In the genomic region with DNA sequence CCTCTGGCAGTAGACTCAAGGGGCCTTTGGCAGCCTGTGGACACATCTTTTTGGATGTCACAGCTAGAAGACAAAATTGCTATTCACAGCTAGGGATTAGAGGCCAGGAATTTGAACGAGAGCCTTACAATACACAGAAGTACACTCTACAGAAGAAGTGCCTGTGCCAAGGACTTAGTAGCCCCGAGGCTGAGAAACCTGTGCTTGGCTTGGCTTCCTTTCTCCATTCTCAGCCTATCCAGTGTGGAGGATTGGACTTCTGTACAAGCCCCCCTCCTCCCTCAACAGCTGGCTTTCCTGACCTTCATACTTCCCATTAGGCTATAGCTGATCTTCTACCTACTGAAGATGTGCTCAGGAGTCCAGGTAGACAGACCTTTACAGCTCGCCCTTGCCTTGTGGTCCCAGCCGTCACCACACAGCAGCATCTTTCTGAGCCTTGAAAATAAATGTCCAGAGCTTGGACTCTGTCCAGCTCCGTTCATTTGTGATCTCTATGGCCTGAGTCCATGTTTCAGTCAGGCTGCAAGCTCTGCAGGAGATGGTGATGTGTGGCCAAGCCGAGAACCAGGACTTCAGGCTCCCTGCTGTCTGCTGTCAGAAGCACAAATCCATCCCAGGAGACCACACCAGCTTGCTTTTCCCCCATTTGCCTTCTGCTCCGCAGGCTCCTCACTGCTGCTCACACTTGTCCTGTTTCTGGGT, we compare ENCODE assay signal across 25 mouse cellular contexts. TPM values are rescaled to one million over a fixed set of nuclear protein-coding genes. Genes with fewer than 3 reads are reported as not detected.
DNase-seq lines count a peak whose midpoint lies in the region; ATAC-seq and TF ChIP-seq lines count a peak whose summit lies in the region.
"Had no signal": no experiment of that assay in that cellular context is flagged by ENCODE, and none has a peak within 500 bp of the region (broad histone marks: within the 10 kb centered on the region; RNA-seq: fewer than 3 reads in every experiment).

No protein-coding gene starts in this region.

- peak; percentile 79 for ATAC-seq in hindbrain, embryonic 16.5 days
- ATAC-seq in hindbrain, embryonic 12.5 days (ENCODE audit: low FRiP score) = no peak
- ATAC-seq in midbrain, postnatal 0 days (ENCODE audit: low FRiP score) = peak; percentile 44; the same call in 1 of the 2 replicates
- ATAC-seq in midbrain, embryonic 13.5 days = no peak
- ATAC-seq: intestine, embryonic 15.5 days; lung, postnatal 0 days; midbrain, embryonic 15.5 days; Patski had no signal

- no peak overlapping the region for H3K4me2 ChIP-seq in hindbrain, embryonic 16.5 days (ENCODE audit: low read length)
- H3K4me2 ChIP-seq in hindbrain, embryonic 12.5 days (replicated peaks) = no peak overlapping the region
- H3K4me2 ChIP-seq in midbrain, postnatal 0 days (ENCODE audit: low read depth, low read length, poor library complexity, severe bottlenecking) = no peak overlapping the region
- H3K4me2 ChIP-seq in midbrain, embryonic 13.5 days (replicated peaks) = no peak overlapping the region
- H3K4me2 ChIP-seq: heart, embryonic 13.5 days; intestine, embryonic 15.5 days; limb, embryonic 15.5 days; liver, embryonic 15.5 days; midbrain, embryonic 15.5 days; stomach, embryonic 15.5 days had no signal

- WGBS in hindbrain, embryonic 16.5 days = 49% methylated on average over 7 of the region's 7 CpGs
- 73% methylated on average over 7 of the region's 7 CpGs for WGBS in hindbrain, embryonic 12.5 days
- WGBS in midbrain, postnatal 0 days = 56% methylated on average over 7 of the region's 7 CpGs
- 69% methylated on average over 7 of the region's 7 CpGs for WGBS in midbrain, embryonic 13.5 days

- H3K27ac ChIP-seq in hindbrain, embryonic 16.5 days (ENCODE audit: low read depth, low read length) = no peak overlapping the region
- no peak overlapping the region for H3K27ac ChIP-seq in hindbrain, embryonic 12.5 days
- no peak overlapping the region for H3K27ac ChIP-seq in midbrain, postnatal 0 days (ENCODE audit: low read depth, low read length)
- H3K27ac ChIP-seq in midbrain, embryonic 13.5 days = no peak overlapping the region
- H3K27ac ChIP-seq: embryonic facial prominence, embryonic 10.5 days; heart, embryonic 13.5 days; intestine, embryonic 15.5 days; limb, embryonic 15.5 days; liver, embryonic 15.5 days; midbrain, embryonic 15.5 days; stomach, embryonic 15.5 days had no signal

- DNase-seq in midbrain, postnatal 0 days (ENCODE audit: low spot score) = peak; percentile 70
- DNase-seq in cerebellum, adult 18-20 months = peak; percentile 23 to 33
- peak; percentile 37 to 46 for DNase-seq in cerebellum, postnatal 14 days
- DNase-seq in B cell, adult 2 months = no peak
- DNase-seq in kidney, postnatal 25 days = no peak
- DNase-seq: adrenal gland, adult 8-10 months; gastrocnemius, postnatal 10 days; heart, adult 18-20 months; layer of hippocampus, postnatal 36 days; thymus, adult 18-20 months had no signal

- TF ChIP-seq CTCF in midbrain, postnatal 0 days (IDR thresholded peaks at IDR 0.05) = no peak

- no peaks in the 10 kb centered on the region for H3K9me3 ChIP-seq in hindbrain, embryonic 16.5 days (ENCODE audit: control insufficient read depth, low read length)
- H3K9me3 ChIP-seq in hindbrain, embryonic 12.5 days (replicated peaks) = no peaks in the 10 kb centered on the region
- H3K9me3 ChIP-seq in midbrain, postnatal 0 days (ENCODE audit: low read length) = no peaks in the 10 kb centered on the region
- no peaks in the 10 kb centered on the region for H3K9me3 ChIP-seq in midbrain, embryonic 13.5 days
- H3K9me3 ChIP-seq: embryonic facial prominence, embryonic 10.5 days; heart, embryonic 13.5 days; intestine, embryonic 15.5 days; limb, embryonic 15.5 days; liver, embryonic 15.5 days; midbrain, embryonic 15.5 days; stomach, embryonic 15.5 days had no signal

- H3K4me1 ChIP-seq in hindbrain, embryonic 16.5 days (ENCODE audit: control insufficient read depth, insufficient read depth, low read depth, low read length) = peaks cover 8% of the 10 kb centered on the region
- no peaks in the 10 kb centered on the region for H3K4me1 ChIP-seq in hindbrain, embryonic 12.5 days
- H3K4me1 ChIP-seq in midbrain, postnatal 0 days (ENCODE audit: insufficient read depth, low read length) = no peaks in the 10 kb centered on the region
- no peaks in the 10 kb centered on the region for H3K4me1 ChIP-seq in midbrain, embryonic 13.5 days (replicated peaks)
- H3K4me1 ChIP-seq: embryonic facial prominence, embryonic 10.5 days; heart, embryonic 13.5 days; intestine, embryonic 15.5 days; limb, embryonic 15.5 days; liver, embryonic 15.5 days; midbrain, embryonic 15.5 days; stomach, embryonic 15.5 days had no signal

- no peak overlapping the region for H3K4me3 ChIP-seq in hindbrain, embryonic 16.5 days (ENCODE audit: low read length)
- no peak overlapping the region for H3K4me3 ChIP-seq in hindbrain, embryonic 12.5 days
- H3K4me3 ChIP-seq in midbrain, postnatal 0 days (ENCODE audit: low read depth, low read length) = no peak overlapping the region
- H3K4me3 ChIP-seq in midbrain, embryonic 13.5 days (replicated peaks) = no peak overlapping the region
- H3K4me3 ChIP-seq: embryonic facial prominence, embryonic 10.5 days; heart, embryonic 13.5 days; intestine, embryonic 15.5 days; limb, embryonic 15.5 days; liver, embryonic 15.5 days; midbrain, embryonic 15.5 days; stomach, embryonic 15.5 days had no signal

- H3K9ac ChIP-seq in hindbrain, embryonic 16.5 days (ENCODE audit: low read depth, low read length) = no peak overlapping the region
- no peak overlapping the region for H3K9ac ChIP-seq in hindbrain, embryonic 12.5 days
- no peak overlapping the region for H3K9ac ChIP-seq in midbrain, postnatal 0 days (replicated peaks; ENCODE audit: low read length, poor library complexity, severe bottlenecking)
- no peak overlapping the region for H3K9ac ChIP-seq in midbrain, embryonic 13.5 days (replicated peaks)
- H3K9ac ChIP-seq: heart, embryonic 13.5 days; intestine, embryonic 15.5 days; limb, embryonic 15.5 days; liver, embryonic 15.5 days; midbrain, embryonic 15.5 days; stomach, embryonic 15.5 days had no signal

- no peaks in the 10 kb centered on the region for H3K36me3 ChIP-seq in hindbrain, embryonic 16.5 days (ENCODE audit: control insufficient read depth, insufficient read depth, low read length)
- H3K36me3 ChIP-seq in hindbrain, embryonic 12.5 days = no peaks in the 10 kb centered on the region
- H3K36me3 ChIP-seq in midbrain, postnatal 0 days (ENCODE audit: insufficient read depth, low read length) = no peaks in the 10 kb centered on the region
- no peaks in the 10 kb centered on the region for H3K36me3 ChIP-seq in midbrain, embryonic 13.5 days
- H3K36me3 ChIP-seq: embryonic facial prominence, embryonic 10.5 days; heart, embryonic 13.5 days; intestine, embryonic 15.5 days; limb, embryonic 15.5 days; liver, embryonic 15.5 days; midbrain, embryonic 15.5 days; stomach, embryonic 15.5 days had no signal

- H3K27me3 ChIP-seq in hindbrain, embryonic 16.5 days (replicated peaks; ENCODE audit: control insufficient read depth, insufficient read depth, low read length) = no peaks in the 10 kb centered on the region
- H3K27me3 ChIP-seq in hindbrain, embryonic 12.5 days = no peaks in the 10 kb centered on the region
- H3K27me3 ChIP-seq in midbrain, postnatal 0 days (ENCODE audit: insufficient read depth, low read length) = no peaks in the 10 kb centered on the region
- H3K27me3 ChIP-seq in midbrain, embryonic 13.5 days = no peaks in the 10 kb centered on the region
- H3K27me3 ChIP-seq: heart, embryonic 13.5 days; intestine, embryonic 15.5 days; limb, embryonic 15.5 days; liver, embryonic 15.5 days; midbrain, embryonic 15.5 days; Patski; stomach, embryonic 15.5 days had no signal

RNA-seq across cellular contexts. Expression of a gene that starts 55.2 kb away (rescaled TPM):
- polyA plus RNA-seq in hindbrain, embryonic 16.5 days (2015; fragmentation: Nextera tagmentation; extraction: Ambion mirVana) = 2.3 and 2.5 TPM in 2 replicates
- 3.5 TPM in 2 replicates for polyA plus RNA-seq in hindbrain, embryonic 12.5 days (2016; fragmentation: Nextera tagmentation; extraction: Ambion mirVana)
- 13.2 and 14.8 TPM in 2 replicates for total RNA-seq in midbrain, postnatal 0 days (2014; rRNA removed)
- polyA plus RNA-seq in midbrain, postnatal 0 days (2015; fragmentation: Nextera tagmentation; extraction: Ambion mirVana) = 1.8 and 1.9 TPM in 2 replicates
- polyA plus RNA-seq in midbrain, embryonic 13.5 days (2015; fragmentation: Nextera tagmentation; extraction: Ambion mirVana) = 2.0 and 2.8 TPM in 2 replicates
- total RNA-seq: common myeloid progenitor, adult 5-6 weeks; heart, postnatal 25 days; megakaryocyte progenitor cell, adult 5-6 weeks had no signal
- polyA plus RNA-seq: liver, embryonic 15.5 days; lung, postnatal 0 days had no signal

Comparison
In these comparisons a context has a peak if more than half of its experiments do, and no peak if none do; other contexts are left out.
1. ATAC-seq: peak in hindbrain, embryonic 16.5 days (single experiment) and midbrain, postnatal 0 days (single experiment); none in hindbrain, embryonic 12.5 days (single experiment) and midbrain, embryonic 13.5 days (single experiment).
2. DNase-seq: peak in midbrain, postnatal 0 days (single experiment), cerebellum, adult 18-20 months (2 of 2) and cerebellum, postnatal 14 days (2 of 2); none in B cell, adult 2 months (0 of 2) and kidney, postnatal 25 days (0 of 2).